Mouse (Mus musculus): ENCODE results near the gene Abcb9. TPM values are rescaled to one million over a fixed set of nuclear protein-coding genes. Genes with fewer than 3 reads are reported as not detected.

The Abcb9 gene
- polyA plus RNA-seq, 1 experiment, result 0.90 TPM

GRCm38 (mm10) chr5:124073682-124074081 lies 21.9 kb downstream of the Abcb9 start:
- H3K36me3 ChIP-seq (ENCODE audit: control insufficient read depth, insufficient read depth), result no peaks in the 10 kb centered on the region
- no peak overlapping the region for H3K4me3 ChIP-seq
- TF ChIP-seq MYOG (IDR thresholded peaks at IDR 0.05; ENCODE audit: control insufficient read depth in 1 of 3, insufficient read depth in 1 of 3, insufficient read length in 2 of 3, low read depth in 2 of 3), result peak in 1 of 3 experiments; percentile 65
- TF ChIP-seq MYOD1 (IDR thresholded peaks at IDR 0.05; ENCODE audit: control insufficient read depth in 1 of 3, insufficient read length in 2 of 3, low read depth in 2 of 3), result peak in 2 of 3 experiments; percentile 24 to 44
- no peak for TF ChIP-seq MAX (IDR thresholded peaks at IDR 0.05; ENCODE audit: low read depth)

GRCm38 (mm10) chr5:124069657-124070056 lies 25.9 kb downstream of the Abcb9 start:
- Histone ChIP-seq H3K4me3 (no peak overlapping the region), H3ac (ENCODE audit: control insufficient read depth, insufficient read length) (no peak overlapping the region)
- no peak for TF ChIP-seq E2F4 (IDR thresholded peaks at IDR 0.05; ENCODE audit: insufficient read depth)
- TF ChIP-seq MYOD1 (IDR thresholded peaks at IDR 0.05; ENCODE audit: control insufficient read depth in 1 of 3, insufficient read length in 2 of 3, low read depth in 2 of 3), result no peak
- no peak for TF ChIP-seq TCF3 (IDR thresholded peaks at IDR 0.05; ENCODE audit: insufficient read length, low read depth)
- no peak for TF ChIP-seq CEBPB (IDR thresholded peaks at IDR 0.05; ENCODE audit: insufficient read depth, poor library complexity, severe bottlenecking)
- TF ChIP-seq MAX (IDR thresholded peaks at IDR 0.05; ENCODE audit: low read depth), result no peak
- no peak for TF ChIP-seq REST (IDR thresholded peaks at IDR 0.05; ENCODE audit: insufficient read depth, insufficient read length)
- TF ChIP-seq POLR2AphosphoS2 (IDR thresholded peaks at IDR 0.05; ENCODE audit: insufficient read length, low read depth), result no peak
- no peak for TF ChIP-seq MYOG (IDR thresholded peaks at IDR 0.05; ENCODE audit: control insufficient read depth in 1 of 3, insufficient read depth in 1 of 3, insufficient read length in 2 of 3, low read depth in 2 of 3)

More at GRCm38 (mm10) chr5:124073682-124074081, 21.9 kb downstream of the Abcb9 start:
- Histone ChIP-seq H3K27me3 (ENCODE audit: control insufficient read depth, insufficient read depth, insufficient read length) (no peaks in the 10 kb centered on the region), H3K4me2 (ENCODE audit: low read depth) (no peak overlapping the region), H3ac (ENCODE audit: control insufficient read depth, insufficient read length) (no peak overlapping the region), H3K79me2 (ENCODE audit: control insufficient read depth, insufficient read depth) (no peaks in the 10 kb centered on the region)

GRCm38 (mm10) chr5:124062037-124062824 lies 33.4 kb downstream of the Abcb9 start:
- Histone ChIP-seq H3K27me3 (ENCODE audit: control insufficient read depth, insufficient read depth, insufficient read length) (no peaks in the 10 kb centered on the region), H3K36me3 (ENCODE audit: control insufficient read depth, insufficient read depth) (no peaks in the 10 kb centered on the region), H3ac (ENCODE audit: control insufficient read depth, insufficient read length) (no peak overlapping the region), H3K4me2 (ENCODE audit: low read depth) (no peak overlapping the region), H3K79me2 (ENCODE audit: control insufficient read depth, insufficient read depth) (no peaks in the 10 kb centered on the region), H3K4me3 (no peak overlapping the region)
- no peak for TF ChIP-seq TCF12 (IDR thresholded peaks at IDR 0.05; ENCODE audit: insufficient read depth, poor library complexity, severe bottlenecking)
- TF ChIP-seq MAX (IDR thresholded peaks at IDR 0.05; ENCODE audit: low read depth), result no peak
- TF ChIP-seq SRF (IDR thresholded peaks at IDR 0.05; ENCODE audit: control insufficient read depth, insufficient read length, low read depth), result no peak

More at GRCm38 (mm10) chr5:124069657-124070056, 25.9 kb downstream of the Abcb9 start:
- H3K4me2 ChIP-seq (ENCODE audit: low read depth), result no peak overlapping the region
- H3K79me2 ChIP-seq (ENCODE audit: control insufficient read depth, insufficient read depth), result no peaks in the 10 kb centered on the region
- no peaks in the 10 kb centered on the region for H3K36me3 ChIP-seq (ENCODE audit: control insufficient read depth, insufficient read depth)
- no peaks in the 10 kb centered on the region for H3K27me3 ChIP-seq (ENCODE audit: control insufficient read depth, insufficient read depth, insufficient read length)

GRCm38 (mm10) chr5:124059677-124060076 lies 35.9 kb downstream of the Abcb9 start:
- Histone ChIP-seq H3K4me3 (no peak overlapping the region), H3ac (ENCODE audit: control insufficient read depth, insufficient read length) (no peak overlapping the region), H3K4me2 (ENCODE audit: low read depth) (no peak overlapping the region), H3K79me2 (ENCODE audit: control insufficient read depth, insufficient read depth) (no peaks in the 10 kb centered on the region), H3K27me3 (ENCODE audit: control insufficient read depth, insufficient read depth, insufficient read length) (no peaks in the 10 kb centered on the region), H3K36me3 (ENCODE audit: control insufficient read depth, insufficient read depth) (no peaks in the 10 kb centered on the region)
- TF ChIP-seq SRF (IDR thresholded peaks at IDR 0.05; ENCODE audit: control insufficient read depth, insufficient read length, low read depth) (no peak), MYOD1 (IDR thresholded peaks at IDR 0.05; ENCODE audit: control insufficient read depth in 1 of 3, insufficient read length in 2 of 3, low read depth in 2 of 3) (no peak), POLR2A (IDR thresholded peaks at IDR 0.05; ENCODE audit: insufficient read length, low read depth) (no peak), MYOG (IDR thresholded peaks at IDR 0.05; ENCODE audit: control insufficient read depth in 1 of 3, insufficient read depth in 1 of 3, insufficient read length in 2 of 3, low read depth in 2 of 3) (no peak), TCF12 (IDR thresholded peaks at IDR 0.05; ENCODE audit: insufficient read depth, poor library complexity, severe bottlenecking) (no peak), USF1 (IDR thresholded peaks at IDR 0.05; ENCODE audit: low read depth) (no peak), CEBPB (IDR thresholded peaks at IDR 0.05; ENCODE audit: insufficient read depth, poor library complexity, severe bottlenecking) (no peak), REST (IDR thresholded peaks at IDR 0.05; ENCODE audit: insufficient read depth, insufficient read length) (no peak)

GRCm38 (mm10) chr5:124058749-124059148 lies 36.8 kb downstream of the Abcb9 start:
- no peak for TF ChIP-seq MYOG (IDR thresholded peaks at IDR 0.05; ENCODE audit: control insufficient read depth in 1 of 3, insufficient read depth in 1 of 3, insufficient read length in 2 of 3, low read depth in 2 of 3)
- TF ChIP-seq MYOD1 (IDR thresholded peaks at IDR 0.05; ENCODE audit: control insufficient read depth in 1 of 3, insufficient read length in 2 of 3, low read depth in 2 of 3), result no peak
- TF ChIP-seq TCF3 (IDR thresholded peaks at IDR 0.05; ENCODE audit: insufficient read length, low read depth), result no peak
- no peak for TF ChIP-seq SRF (IDR thresholded peaks at IDR 0.05; ENCODE audit: control insufficient read depth, insufficient read length, low read depth)
- TF ChIP-seq CEBPB (IDR thresholded peaks at IDR 0.05; ENCODE audit: insufficient read depth, poor library complexity, severe bottlenecking), result no peak
- no peak for TF ChIP-seq USF1 (IDR thresholded peaks at IDR 0.05; ENCODE audit: low read depth)
- TF ChIP-seq POLR2AphosphoS2 (IDR thresholded peaks at IDR 0.05; ENCODE audit: insufficient read length, low read depth), result no peak
- no peak for TF ChIP-seq POLR2A (IDR thresholded peaks at IDR 0.05; ENCODE audit: insufficient read length, low read depth)
- no peak for TF ChIP-seq TCF12 (IDR thresholded peaks at IDR 0.05; ENCODE audit: insufficient read depth, poor library complexity, severe bottlenecking)
- no peak for TF ChIP-seq E2F4 (IDR thresholded peaks at IDR 0.05; ENCODE audit: insufficient read depth)
- no peak for TF ChIP-seq MAX (IDR thresholded peaks at IDR 0.05; ENCODE audit: low read depth)
- no peak for TF ChIP-seq REST (IDR thresholded peaks at IDR 0.05; ENCODE audit: insufficient read depth, insufficient read length)
- no peaks in the 10 kb centered on the region for H3K27me3 ChIP-seq (ENCODE audit: control insufficient read depth, insufficient read depth, insufficient read length)
- no peak overlapping the region for H3K4me2 ChIP-seq (ENCODE audit: low read depth)
- H3K36me3 ChIP-seq (ENCODE audit: control insufficient read depth, insufficient read depth), result no peaks in the 10 kb centered on the region
- no peak overlapping the region for H3ac ChIP-seq (ENCODE audit: control insufficient read depth, insufficient read length)
- no peaks in the 10 kb centered on the region for H3K79me2 ChIP-seq (ENCODE audit: control insufficient read depth, insufficient read depth)
- H3K4me3 ChIP-seq, result no peak overlapping the region
